Mouse (Mus musculus): ENCODE measurements around the gene Zfp324.
A peak's percentile ranks its signal among the peaks of the same experiment; 100 is the strongest.

The Zfp324 gene

GRCm38 (mm10) chr7:12970906-12971305 lies 5.3 kb downstream of the Zfp324 start:
- no peak for DNase-seq

GRCm38 (mm10) chr7:12977682-12978389 lies 12.2 kb downstream of the Zfp324 start, which contains the start of gene Zfp446:
Gene Zfp446 (plus strand): TSS chr7:12977848.
- peak; percentile 99 for DNase-seq

- DNase-seq = no peak
Measured at GRCm38 (mm10) chr7:12978931-12979722, 13.5 kb downstream of the Zfp324 start.

- DNase-seq = no peak
Measured at GRCm38 (mm10) chr7:12979776-12980175, 14.1 kb downstream of the Zfp324 start.

GRCm38 (mm10) chr7:12980291-12980690 lies 14.7 kb downstream of the Zfp324 start:
- DNase-seq = no peak

DNA sequence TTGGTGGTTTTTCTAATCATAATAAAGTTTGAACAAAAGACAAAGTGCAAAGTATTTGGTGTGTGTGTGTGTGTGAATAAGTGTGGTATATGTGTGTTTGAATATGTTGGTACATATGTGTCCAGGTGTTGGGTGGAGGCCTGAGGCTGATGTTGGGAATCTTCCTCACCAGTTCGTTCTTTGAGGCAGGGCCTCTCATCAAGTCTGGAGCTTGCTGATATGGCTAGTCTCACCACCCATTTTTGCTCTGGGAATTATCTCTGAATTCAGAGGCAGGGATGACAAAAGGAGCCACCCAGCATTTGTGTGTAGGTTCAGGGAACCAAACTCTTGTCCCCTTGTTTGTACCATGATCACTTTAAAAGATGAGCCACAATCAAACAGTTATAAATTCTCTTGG lies 20.1 kb downstream of the Zfp324 start:
- no peak for DNase-seq

DNA sequence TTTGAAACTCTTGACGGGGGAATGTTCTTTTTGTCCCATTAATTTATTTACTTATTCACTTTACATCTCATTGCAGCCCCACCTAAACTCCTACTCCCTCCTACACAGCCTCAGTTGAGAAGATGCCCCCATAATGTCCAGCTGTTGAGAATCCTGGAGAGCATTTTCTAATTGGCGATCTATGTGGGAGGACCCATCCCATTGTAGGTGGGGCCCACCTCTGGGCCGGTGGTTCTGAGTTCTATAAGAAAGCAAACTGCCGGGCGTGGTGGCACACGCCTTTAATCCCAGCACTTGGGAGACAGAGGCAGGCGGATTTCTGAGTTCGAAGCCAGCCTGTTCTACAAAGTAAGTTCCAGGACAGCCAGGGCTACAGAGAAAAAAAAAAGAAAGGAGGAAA lies 21.3 kb downstream of the Zfp324 start:
- DNase-seq = no peak

DNA sequence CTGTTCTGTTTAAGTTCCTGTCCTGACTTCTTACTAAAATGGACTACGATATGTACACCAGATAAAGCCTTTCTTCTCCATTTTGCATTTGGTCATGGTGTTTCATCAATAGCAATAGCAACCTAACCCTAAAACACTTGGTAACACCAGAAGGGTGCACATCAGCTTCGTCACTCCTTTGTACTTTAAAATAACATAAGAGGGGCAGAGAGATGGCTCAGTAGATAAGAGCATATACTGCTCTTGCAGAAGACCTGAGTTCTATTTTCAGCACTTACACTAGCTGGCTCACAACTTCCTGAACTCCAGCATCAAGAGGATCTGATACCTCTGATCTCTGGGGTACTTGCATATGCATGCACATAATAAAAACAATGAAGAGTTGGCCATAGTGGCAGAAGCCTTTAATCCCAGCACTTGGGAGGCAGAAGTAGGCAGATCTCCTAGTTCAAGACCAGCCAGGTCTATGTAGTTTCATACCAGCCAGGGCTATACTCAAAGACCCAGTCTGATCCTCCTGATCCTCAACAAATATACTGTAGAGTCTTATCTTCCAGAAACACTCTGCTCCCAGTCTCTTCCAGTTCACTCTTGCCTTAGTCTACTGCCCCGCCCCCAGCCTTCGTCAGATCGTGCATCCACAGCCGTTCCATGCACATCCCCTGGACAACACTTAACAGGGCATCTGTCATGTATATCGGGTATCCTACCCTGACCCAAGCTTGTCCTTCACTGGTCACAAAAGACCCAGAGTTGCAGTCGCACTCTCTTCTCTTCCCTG lies 22.0 kb downstream of the Zfp324 start:
- DNase-seq = no peak

DNA sequence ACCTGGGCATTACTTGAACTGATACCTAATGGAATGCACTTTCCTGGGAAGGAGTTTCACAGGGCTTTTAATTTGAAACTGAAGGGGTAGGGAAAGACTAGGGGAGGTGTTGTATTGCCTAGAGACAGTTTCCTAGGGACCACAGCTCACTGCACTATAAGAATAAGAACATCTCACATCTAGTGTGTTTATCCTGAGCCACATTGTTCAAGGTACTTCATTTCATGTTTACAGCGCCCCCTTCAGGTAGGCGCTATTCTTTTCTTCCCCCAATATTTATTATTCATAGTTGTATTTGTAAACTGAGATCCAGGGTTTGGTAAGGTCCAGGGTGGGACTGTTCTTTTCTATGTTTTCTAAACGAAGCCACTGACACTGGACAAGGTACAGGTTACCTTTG lies 26.6 kb downstream of the Zfp324 start:
- DNase-seq = peak in 1 of 2 experiments; percentile 47

- DNase-seq = no peak
Measured at GRCm38 (mm10) chr7:12993148-12993547, 27.5 kb downstream of the Zfp324 start.

DNA sequence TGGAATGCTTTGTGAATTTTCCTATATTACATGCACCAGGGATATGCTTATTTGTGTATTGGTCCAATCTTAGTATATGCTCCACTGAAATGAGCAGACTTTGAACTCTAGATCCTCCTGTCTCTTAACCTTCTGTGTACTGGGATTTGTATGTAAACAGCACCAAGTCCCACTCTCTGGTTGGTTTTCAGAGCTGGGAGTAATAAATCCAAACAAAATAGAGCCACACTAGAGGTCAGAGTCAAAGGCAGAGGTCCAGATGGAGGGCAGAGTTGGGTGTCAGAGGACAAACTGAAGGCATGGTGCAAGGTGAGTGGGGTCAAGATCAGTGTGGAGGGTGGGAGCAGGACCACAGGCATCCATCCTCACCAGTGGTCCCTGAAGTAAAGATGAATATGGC lies 30.2 kb downstream of the Zfp324 start:
- DNase-seq = no peak

DNA sequence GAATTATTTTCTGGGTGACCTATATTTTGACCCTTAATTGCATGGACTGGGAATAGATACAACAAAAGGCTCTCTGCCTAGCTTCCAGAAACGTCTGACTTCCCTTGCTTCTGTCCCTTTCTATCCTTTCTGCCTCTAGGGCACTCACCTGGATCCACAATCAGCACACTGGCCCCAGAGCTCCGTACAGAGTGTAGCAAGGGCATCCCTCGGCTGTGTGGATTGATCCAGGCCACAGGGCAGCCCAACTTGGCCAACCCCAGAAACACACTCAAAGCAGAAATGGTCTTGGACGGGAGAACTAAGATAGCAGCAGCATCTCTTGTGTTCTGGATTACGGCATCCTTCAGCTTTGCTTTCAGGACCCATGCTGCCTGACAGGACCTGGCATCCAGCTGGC lies 31.6 kb downstream of the Zfp324 start:
- DNase-seq = no peak

- DNase-seq = no peak
Measured at GRCm38 (mm10) chr7:12998053-12998452, 32.4 kb downstream of the Zfp324 start, which contains the start of gene Slc27a5. Gene Slc27a5 (minus strand): TSS chr7:12998192.

DNA sequence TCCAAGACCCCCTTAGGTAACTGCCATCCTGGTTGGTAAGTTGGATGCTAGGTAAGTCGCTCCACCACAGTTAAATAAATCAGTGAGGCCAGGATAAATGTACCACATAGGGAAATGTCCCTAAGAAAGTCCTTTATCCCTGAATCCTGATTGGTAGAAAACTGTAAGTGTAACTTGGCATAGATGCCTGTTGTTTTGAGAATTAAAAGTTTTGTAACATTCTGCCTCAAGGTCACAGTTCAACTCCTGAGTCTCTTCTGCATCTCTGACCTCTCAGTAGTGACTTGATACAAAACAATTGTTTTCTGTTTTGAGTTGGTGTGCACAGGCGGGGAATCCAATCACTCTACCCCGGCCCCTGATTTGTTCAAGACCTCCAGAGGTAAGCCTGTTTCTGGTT lies 33.2 kb downstream of the Zfp324 start, which contains the start of gene Trim28:
Gene Trim28, plus strand, starts transcription at position 264 of the 400 bp plus-strand sequence.
- no peak for DNase-seq

GRCm38 (mm10) chr7:13001584-13001983 lies 35.9 kb downstream of the Zfp324 start:
- no peak for DNase-seq

- DNase-seq = no peak
Measured at GRCm38 (mm10) chr7:13003380-13003779, 37.7 kb downstream of the Zfp324 start.

GRCm38 (mm10) chr7:13006011-13006410 lies 40.4 kb downstream of the Zfp324 start:
- peak; percentile 43 to 61 for DNase-seq

DNA sequence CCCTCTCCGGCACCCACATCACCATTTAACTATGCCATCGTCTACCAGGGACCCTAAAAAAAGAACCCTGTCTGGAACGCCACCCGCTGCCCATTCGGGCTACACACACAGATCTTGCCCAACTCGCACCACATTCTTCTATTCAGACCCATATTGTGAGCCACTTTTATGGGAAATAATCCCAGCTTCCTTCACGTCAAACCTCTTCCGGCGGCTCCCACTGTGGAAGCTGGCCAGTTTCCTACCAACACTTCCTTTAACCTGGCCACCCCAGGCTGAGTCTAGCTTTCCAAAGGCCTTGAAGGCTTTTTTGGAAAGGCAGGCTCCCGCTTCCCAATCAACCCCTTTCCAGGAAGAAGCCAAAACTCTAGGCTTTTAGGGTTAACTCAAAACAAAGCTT lies 40.9 kb downstream of the Zfp324 start:
- no peak for DNase-seq

GRCm38 (mm10) chr7:13007341-13008092 lies 41.9 kb downstream of the Zfp324 start:
- peak in 1 of 2 experiments; percentile 32 for DNase-seq

- peak; percentile 93 to 95 for DNase-seq
Measured at GRCm38 (mm10) chr7:13009143-13010004, 43.7 kb downstream of the Zfp324 start.
